Mouse (Mus musculus) thymus, postnatal 25 days (tissue): ENCODE measurements around the gene Rdh11.
A peak's percentile ranks its signal among the peaks of the same experiment; 100 is the strongest.
"Not testable (repeated sequence)": the region's sequence is repeated elsewhere in the genome, so short reads cannot be mapped to it uniquely, and the experiment has no call there.

Experiments used
- DNase-seq: peaks from one replicate; pipeline ENCODE4 v3.0.0; 2022

The Rdh11 gene

DNA sequence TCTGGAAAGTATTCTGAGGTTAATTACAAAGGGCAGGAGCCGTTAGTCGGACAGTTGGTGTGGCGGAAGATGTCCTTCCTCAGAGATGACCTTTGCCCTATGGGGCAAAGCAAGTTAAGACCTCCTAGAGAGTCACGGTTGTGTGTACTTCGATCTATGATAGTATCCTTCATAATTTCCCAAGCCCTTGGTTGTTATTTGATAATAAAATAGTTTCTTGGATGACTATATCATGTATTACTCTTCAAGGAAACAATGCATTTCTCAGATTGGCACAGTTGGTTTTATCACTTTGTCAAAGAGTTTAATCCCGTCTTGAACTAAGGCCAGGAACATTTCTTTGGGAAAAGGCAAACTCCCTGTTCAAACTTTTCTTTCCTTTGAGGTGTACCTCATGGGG is at the start of gene Rdh11:
Gene Rdh11 (minus strand): TSS at position 101 of the 400 bp plus-strand sequence.
- DNase-seq, result no peak

DNA sequence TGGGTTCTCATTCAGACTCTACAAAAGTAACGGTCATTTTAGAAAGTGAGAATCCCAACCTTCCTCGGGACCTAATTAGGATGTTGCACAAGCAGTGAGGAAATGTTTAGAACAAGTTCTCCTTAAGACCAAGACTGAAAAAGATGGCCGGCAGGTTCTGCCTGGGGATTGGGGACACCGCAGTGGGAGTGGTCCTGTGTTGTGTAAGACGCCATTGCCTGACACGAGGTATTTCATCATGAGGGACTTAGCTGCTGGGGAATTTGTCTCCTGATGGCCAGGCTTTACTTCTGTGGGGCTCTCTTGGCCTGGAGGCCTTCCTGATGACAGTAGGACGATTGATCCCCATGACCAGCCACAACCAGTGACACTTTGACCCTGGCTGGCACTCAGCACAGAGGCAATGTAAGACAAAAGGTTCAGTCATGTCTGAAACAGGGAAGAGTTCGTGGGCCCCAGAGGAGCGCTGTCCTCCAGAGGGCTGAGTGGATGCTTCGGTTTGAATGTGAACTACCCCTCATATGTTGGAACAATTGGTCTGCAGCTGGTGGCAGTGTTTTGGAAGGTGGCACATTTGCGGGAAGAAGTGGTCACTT is 43.5 kb upstream of the Rdh11 start:
- DNase-seq, result no peak

DNA sequence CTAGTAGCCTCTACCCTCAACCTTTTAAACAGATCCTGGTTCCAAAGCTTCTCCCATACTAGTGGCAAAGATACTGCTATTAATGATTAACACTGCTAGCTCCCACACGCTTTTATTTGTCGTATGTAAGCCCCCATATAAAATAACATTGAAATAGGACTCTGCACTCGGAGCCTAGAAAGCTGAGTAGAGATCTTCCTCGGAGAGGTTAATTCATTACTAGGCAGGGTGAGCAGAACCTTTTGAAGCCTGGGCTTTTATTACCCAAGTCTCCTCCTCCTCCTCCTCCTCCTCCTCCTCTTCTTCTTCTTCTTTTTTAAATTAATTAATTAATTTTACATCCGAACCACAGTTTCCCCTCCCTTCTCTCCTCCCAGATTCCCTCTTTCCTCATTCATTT is 25.4 kb upstream of the Rdh11 start:
- no peak for DNase-seq

DNA sequence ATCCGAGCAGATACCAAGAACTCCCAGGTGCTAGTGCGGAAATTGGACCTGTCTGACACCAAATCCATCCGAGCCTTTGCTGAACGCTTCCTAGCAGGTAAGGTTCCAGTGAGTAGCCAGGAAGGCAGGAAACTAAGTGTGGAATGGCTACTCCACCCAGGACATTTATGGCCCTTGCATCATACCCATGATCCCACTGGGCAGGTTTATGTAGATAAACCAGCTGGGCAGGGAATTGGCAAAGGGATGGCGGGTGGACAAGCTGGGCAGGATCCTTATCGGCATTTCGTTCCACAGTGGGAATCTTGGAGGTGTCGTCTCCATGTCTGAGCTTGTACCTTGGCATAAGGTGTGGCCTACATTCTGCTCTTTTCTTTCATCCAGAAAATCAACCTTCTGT is 19.4 kb upstream of the Rdh11 start:
- no peak for DNase-seq

DNA sequence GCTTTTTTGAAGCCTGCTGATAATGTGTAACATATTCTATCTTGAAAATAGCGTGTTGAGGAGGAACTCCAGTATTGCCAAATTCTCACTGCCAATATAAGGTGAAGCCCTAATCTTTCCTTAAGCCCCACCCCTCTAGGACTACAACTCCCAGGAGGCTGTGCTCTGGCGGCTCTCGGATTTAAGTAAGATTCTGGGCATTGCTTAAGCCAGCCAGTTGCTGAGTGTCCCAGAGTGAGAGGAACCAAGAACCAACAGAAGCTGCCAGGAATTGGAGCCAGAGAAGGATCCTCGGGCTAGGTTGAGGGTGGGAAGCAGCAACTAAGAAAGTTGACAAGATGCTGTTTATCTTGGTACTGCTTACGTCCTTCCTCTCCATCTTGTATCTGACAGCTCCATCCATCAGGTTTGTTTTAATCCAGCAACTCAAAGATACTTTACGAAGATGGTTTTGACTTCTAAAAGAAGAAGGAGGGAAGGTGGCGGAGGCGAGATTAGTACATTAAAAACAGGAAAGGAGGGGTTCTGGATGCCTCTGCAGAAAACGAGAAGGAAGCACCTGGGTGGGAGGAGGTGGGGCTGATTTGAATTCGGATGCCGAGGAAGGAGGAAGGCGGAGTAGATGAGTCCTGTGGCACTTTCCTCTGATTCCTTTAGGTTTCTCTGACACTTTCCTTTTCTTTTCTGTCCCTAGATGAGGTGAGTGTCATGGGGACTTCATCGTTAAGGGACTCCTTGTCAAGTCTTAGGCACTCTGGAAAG is 16.8 kb upstream of the Rdh11 start, which contains the start of gene Rdh12:
Gene Rdh12 (plus strand): TSS at position 212 of the 762 bp plus-strand sequence.
- peak; percentile 52 for DNase-seq

DNA sequence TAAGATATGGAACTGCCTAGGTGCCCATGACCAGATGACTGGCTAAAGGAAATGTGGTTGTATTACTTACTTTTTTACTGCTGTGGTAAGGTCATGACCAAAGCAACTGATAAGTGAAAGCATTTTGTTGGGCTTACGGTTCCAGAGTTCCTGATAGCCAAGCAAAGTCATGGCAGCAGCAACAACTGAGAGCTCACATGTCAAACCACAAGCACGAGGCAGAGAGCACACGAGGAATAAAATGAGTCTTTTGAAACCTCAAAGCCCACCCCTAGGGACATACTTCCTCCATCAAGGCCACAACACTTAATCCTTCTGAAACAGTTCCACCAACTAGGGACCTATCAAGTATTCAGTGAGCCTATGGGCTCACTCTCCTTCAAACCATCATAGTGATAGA is 9.8 kb upstream of the Rdh11 start:
- DNase-seq, result no peak

DNA sequence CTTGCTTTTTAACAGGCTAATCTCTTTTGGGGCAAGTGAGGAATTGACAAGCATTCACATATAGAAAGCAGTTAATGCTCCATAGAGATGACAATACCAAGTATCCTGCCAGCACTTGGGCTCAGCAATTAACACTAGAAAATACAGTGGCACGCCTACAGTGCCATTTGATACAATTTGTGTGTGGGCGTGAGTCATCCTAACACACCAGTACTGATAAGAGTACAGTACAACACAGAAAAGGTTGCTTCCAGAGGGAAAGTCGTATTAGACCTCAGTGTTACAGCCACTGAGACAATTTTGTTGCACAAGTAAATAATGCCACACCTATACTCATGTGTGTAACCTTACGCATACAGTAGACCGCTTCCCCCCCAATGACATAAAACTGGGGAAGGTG is 5.0 kb upstream of the Rdh11 start:
- no peak for DNase-seq

DNA sequence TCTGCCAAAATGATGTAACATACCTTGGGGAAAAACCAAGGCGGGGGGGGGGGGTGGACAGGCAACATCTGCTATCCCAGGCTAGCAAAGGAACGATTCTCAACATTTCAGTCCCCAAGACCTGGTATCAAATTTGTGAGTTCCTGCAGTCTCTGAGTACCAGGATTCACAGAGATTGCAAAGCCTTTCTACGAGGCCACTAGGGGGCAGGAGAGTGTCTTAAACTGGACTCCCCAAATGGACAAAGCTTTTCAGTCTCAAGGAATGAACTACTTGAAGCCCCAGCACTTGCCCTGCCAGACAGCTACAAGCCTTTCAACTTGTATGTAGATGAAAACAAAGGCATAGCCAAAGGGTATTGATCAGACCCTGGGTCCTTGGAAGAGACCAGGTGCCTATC is 1.3 kb upstream of the Rdh11 start:
- DNase-seq, result peak; percentile 54

DNA sequence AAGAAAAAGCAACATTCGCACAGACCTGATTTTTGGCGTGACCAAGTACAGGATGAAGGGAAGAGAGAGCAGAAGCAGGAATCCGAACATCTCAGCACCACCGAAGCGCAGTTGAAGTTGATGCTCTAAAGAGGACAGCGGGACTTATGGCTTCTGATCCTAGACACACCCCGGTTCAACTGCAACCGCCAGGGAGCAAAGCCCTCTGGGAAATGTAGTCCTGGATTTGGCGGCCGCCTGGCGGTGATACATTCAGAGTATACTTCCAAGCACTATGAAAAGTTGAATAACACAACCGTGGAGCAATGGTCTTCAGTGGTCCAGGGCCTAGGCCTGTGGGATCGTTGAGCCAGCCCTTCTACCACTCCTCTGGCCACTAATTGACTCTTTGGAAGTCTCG is 392 bp downstream of the Rdh11 start:
- peak; percentile 81 for DNase-seq

DNA sequence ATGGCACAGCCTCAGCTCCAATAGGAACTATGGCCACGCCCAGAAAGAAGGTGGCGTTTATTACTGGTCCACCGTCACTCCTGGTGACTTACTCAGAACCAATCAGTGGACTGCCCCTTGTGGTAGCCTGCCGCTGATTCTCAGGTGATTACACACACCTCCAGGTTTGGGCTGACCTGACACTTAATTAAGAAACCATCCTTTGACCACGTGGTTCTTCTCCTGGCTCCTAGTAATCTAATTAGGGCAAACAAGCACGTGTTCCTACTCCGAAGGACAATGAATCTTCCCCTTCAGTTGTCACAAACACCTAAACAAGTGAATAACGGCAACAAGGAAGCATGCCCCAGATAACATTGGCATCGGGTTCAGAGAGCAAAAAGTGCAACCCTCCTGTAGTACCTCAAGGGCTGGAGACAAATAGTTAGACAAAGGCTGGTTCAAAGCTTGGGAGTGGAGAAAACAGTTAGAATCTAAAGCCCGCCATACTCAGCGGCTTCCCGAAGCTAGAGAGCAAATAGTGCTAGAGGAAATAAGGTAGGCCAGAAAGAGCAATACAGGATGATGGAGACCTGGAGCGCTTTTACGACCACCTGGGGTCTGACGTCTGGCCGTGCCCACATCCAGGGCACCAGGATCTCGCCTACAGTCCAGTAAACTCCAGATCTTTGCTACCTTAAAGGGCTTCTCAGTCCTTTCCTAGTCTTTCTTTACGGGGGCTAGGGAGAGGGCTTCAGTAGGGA is 991 bp downstream of the Rdh11 start:
- peak; percentile 55 for DNase-seq

DNA sequence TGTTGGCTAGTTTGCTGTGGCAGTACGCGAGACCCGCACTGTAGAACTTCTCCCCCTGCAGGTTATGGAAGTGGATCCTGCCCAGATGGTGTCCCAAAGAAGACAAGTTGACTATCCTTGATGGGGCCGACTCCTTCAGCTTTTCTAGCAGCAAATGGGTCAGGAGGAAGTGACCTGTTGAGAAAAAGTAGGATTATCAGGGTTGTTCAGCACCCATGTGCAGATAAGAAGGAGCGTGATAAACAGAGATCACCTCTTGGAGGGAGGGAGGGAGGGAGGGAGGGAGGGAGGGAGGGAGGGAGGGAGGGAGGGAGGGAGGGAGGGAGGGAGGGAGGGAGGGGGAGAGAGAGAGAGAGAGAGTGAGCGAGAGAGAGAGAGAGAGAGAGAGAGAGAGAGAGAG is 6.9 kb downstream of the Rdh11 start:
- DNase-seq, result not testable (repeated sequence)

DNA sequence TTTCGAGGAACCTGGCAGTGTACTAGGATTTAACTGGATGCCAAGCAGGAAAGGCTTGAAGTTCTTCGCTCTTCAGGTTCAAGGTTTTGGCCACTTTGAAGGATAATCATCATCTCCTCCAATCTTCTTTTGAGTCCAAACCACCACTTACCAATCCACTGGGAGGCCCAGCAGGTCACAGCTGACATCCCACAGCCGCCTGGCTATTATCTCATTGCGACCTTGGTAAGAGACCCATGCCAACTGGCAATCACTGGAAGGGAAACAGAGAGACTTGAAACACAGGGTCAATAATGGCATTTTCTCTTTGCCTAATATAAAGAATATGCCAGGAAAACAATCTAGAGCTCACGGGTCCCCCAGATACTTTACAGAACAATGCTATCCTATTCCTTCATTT is 16.1 kb downstream of the Rdh11 start:
- DNase-seq, result no peak

DNA sequence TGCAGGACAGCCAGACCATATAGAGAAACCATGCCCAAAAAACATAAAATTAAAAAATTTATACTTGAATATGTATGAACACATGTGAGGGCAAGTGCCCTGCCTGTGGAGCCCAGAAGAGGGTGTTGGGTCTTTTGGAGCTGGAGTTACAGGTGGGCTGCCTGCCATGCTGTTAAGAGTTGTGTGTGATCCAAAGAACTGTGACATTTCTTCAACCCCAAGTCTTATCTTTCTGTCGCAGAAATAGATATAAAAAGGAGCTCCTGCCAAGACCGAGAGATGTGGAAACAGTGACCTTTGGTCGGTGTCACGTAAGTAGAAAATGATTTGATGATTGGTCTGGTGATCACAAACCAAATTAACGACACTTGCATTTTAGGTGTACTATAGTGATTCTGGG is 18.4 kb downstream of the Rdh11 start:
- DNase-seq, result no peak

DNA sequence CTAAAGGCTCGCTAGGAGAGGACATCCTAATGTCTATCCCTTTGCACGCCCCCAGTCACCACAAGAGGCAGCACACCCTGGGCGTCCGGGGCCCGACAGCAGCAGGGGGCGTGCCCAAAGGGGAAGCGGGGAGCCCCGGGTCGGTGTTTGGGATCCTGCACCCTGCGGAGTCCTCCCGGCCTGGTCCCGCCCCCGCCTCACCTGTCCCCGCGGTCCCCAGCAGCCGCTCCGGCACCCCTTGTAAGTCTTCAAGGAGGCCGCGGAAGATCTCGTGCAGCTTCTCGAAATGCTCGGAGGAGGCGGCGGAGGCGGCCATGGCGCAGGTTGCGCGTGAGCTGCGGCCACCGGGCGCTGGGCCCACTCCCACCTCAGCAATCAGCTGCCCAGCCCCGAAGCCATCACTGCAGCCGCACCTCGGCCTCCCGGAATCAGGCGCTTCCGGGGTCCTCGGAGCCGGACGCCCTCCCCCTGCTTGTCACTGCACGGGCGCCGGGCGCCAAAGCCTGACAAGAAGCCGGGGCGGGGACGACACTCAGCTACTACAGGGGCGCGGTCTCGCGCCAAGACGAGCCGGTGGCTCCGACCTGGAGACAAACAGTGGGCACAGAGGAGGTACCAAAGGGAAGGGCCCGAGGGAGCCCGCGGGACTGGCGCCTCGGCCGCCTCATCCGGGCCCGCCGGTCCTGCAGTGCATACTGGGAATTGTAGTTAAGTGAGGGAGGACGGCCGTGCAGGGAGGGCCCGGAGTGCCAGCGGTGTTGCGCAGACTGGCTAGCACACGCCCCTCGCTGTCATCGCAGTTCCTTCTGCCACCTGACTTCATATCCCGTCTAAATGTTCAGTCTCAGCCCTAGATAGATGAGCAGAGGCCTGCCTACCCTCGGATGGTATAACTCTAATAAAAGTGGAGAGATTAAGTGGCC is 19.8 kb downstream of the Rdh11 start, which contains the start of gene Vti1b:
Gene Vti1b (minus strand): TSS at position 649 of the 923 bp plus-strand sequence.
- peak; percentile 91 for DNase-seq

DNA sequence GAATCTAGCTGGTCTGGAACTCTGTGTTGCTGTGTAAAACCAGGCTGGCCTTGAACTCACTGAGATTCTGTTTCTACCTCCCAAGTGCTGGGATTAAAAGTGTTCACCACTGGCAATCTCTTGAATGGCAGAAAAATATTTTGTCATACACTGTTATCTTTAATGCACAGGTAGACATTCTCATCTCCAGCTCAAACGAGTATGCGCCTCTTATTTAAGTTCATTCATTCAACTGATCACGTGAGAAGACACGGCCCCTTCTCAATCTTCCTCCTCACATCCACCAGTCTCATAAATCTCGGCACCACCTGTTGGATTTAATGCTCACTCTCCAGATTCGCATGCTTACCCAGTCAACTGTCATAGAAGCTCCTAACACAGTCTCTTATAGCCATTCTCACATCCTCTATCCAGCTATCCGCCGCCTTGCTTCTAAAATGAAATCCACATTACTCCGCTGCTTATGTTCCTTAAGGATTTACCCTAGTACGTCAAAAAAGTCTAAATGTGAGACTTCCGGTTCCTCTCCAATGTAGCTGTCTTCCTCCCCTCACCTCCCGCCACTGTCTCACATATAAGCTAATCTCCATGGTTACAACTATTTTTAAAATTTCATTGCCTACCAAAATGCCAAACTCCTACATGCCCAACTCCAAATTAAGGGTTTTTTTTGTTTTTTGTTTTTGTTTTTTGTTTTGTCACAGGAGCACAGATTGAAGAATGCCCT is 20.7 kb downstream of the Rdh11 start:
- no peak for DNase-seq

DNA sequence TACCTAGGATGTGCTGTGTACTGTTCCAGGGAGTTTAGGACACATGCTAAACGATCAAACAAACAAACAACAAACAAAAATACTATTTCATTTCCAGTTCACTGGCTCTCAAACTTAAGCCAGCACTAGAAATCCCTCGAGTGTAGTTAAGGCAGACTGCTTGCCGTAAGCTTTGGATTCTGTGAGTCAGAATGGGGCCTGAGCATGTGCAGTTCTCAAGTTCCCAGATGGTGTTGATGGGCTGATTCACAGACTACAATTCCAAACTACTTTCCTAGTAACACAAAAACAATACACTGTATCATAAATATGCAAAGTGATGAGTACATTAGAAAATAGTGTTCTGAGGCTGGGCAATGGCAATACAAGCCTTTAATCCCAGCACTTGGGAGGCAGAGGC is 21.7 kb downstream of the Rdh11 start:
- no peak for DNase-seq

DNA sequence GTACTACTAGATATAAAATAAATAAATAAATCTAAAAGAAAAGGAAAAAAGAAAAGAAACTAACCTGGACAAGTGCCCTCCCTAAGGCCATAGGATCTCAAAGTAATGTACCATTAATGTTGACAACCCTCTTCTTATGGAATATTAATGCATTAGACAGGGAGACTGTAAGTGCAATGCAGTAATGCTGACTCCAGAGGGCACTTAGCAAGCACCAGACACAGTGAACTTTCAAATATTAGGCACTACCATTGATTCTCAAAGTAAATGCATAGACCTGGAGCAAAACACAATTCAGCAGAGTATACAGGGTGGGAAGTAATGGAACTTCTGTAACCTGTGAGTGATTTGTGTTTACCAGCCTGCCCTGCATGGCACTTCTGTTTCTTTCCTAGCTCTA is 22.9 kb downstream of the Rdh11 start:
- no peak for DNase-seq

DNA sequence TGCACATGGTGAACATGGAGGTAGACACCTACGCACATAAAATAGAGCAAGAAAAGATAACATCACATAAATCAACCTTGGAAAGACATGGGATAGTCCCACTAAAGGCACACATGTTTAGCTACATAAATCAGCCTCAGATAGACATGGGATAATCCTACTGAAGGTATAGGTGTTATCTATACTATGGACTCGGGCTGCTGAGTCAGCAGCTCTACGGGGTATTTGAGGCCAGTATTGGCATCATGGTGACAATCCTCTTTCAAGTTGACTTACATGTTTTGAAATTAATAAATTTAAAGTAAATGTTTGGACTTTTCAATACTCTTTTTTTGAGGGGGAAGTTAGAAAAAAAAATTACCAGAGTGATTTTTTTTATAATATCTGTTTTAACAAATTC is 29.2 kb downstream of the Rdh11 start:
- DNase-seq, result no peak

DNA sequence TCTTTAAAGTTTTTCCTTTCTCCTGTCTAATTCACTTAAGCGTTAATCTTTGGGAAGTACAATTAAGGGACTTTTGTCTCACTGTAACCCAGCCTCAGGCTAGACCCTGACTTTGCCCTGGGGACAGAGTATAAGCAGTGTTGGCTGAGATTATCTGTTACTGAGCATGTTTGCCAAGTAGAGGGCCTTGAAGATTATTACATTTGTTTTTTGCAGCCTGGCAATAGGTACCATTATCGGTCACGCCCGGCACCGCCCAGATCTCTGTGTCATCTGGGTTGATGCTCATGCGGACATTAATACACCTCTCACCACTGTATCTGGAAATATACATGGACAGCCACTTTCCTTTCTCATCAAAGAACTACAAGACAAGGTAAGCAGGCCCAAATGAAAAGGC is 42.4 kb downstream of the Rdh11 start:
- DNase-seq, result no peak

DNA sequence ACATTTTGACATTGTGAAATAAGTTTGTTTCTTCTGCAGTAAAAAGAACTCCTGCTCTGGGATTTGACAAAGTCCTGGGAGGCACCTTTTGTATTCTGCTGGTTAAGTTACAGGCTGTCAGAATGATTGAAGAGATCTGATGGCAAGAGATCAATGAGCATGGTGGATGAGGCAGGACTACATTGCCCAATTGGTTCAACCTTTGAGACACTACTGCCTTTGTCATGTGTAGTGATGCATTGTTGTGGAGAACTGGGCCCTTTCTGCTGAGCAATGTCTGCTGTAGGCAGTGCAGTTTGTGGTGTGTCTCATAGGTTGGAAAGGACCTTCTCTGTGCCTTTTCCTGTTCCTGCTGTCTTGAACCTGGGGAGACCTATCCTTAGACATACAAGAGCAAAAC is 50.7 kb downstream of the Rdh11 start:
- DNase-seq, result no peak

DNA sequence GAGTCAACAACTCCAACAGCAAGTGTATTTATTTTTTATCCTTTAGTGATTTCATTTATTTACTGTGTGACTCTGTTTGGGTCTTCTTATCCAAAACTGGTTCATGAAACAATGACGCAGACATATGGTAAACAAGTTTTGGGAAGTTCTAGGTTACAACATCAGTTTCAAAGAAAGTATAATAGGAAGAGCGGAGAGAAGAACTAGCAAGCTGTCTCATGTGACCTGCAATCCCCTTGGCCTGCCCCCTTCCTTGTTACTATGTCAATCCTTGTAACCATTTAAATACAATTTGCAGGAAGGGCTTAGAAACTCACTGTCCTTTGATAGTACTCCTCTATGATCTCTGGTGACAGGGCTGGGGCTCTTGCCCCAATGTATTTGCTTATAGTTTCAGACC is 51.3 kb downstream of the Rdh11 start:
- DNase-seq, result no peak

DNA sequence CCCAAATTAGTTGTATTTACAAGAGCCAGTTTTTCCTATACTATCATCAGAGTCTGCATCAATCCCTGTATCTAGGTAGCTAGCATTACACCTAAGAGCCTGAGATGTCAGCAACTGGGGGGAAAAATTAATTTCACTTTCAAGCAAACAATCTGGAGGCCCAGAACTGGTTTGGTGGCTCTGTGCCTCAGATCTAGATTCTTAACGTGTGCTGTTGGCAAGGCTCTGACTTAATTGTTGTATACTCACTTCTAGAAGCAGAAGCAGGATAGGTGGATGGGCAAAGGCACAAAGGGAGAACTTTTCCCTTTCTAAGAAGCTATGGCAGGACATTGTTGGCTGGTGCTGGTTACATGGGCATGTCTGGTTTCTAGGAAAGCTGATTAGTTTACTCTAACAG is 52.7 kb downstream of the Rdh11 start:
- DNase-seq, result no peak
